Mouse (Mus musculus) adrenal gland, adult 8-10 months (tissue): ENCODE measurements at regions not wholly inside any gene's neighbourhood (a gene's known extent, or its start where the extent isn't known, plus 50 kb on each side); places are given as distances from the start of the nearest gene placed in this dataset.
"Not testable (repeated sequence)": the region's sequence is repeated elsewhere in the genome, so short reads cannot be mapped to it uniquely, and the experiment has no call there.

Experiments
- DNase-seq: peaks from one replicate; pipeline ENCODE4 v3.0.0; 2022

DNA sequence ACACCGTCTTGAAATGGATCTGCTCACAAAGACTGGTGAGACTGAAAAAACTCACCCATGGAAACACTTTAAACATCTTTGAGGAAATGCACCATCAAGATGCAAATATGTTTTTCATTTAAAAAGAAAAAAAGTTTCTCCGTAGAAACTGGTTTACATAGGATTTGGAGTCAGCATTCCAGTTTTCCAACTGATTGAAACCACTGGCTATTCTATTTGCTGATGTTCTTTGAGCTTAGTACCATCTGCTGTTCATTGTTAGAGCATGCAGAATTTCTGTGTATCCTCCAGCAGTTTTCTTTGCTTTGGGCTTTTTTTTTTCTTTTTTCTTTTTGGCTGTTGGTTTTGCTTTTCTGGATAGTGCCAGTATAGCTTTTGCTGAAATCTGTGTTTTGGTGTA, 1948.3 kb downstream of the 9330182O14Rik start:
- DNase-seq, result no peak

DNA sequence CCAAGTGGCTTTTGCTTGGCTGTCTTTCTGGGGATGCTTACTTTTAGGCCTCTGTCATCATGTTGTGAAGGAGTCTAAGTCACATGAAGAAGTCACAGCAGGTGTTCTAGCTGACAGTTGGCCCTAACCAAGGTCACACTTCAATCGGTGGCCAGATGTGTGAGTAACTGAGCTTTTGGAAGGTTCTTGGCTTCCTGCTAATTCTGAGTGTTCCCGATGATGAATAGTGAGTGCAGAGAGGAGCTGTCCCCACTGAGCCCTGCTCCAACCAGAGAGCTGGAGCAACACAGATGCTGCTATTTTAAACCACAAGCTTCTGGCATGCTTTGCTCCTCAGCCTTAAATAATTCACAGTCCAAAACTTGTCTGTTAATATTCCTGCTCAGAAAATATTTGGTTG, 1966.6 kb downstream of the 9330182O14Rik start:
- no peak for DNase-seq

DNA sequence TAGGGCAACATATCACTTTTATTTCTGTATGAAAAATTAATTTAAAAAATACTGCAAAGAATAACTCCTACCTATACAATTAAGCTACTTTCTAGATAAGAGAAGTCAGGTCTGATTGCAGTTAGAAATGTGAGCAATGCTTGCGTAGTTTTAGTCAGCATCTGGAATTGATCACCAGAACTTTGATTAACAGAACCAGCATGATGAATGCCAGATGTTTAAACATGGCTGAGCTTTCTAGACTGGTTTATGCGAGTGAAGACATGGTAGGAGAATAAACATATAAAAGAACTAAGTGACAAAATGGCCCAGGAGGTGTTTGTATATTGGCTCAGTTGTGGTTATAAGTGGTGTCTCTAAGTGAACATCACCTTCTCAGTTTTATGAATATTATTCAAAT, 1970.7 kb downstream of the 9330182O14Rik start:
- DNase-seq, result no peak

GRCm38 (mm10) chr15:42107106-42107505, 1972.9 kb downstream of the 9330182O14Rik start:
- DNase-seq, result no peak

DNA sequence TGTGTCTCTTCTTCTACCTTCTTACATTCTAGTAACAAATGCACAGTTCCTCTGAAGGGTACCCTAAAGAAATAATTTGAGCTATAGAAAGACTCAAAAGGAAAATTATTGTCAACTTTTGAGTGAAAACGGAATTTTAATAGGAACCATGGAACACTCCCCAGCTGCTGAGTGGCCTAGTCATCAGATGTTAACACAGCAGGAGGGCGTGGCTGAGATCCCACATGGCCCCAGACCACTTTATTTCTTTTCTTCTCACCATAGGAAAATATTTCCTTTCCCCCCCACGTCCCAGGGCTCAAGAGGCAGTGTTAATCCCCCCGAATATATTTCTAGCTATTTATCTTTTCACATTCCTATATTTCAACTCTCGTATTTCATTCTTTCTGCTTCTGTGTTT, 1977.6 kb downstream of the 9330182O14Rik start:
- no peak for DNase-seq

DNA sequence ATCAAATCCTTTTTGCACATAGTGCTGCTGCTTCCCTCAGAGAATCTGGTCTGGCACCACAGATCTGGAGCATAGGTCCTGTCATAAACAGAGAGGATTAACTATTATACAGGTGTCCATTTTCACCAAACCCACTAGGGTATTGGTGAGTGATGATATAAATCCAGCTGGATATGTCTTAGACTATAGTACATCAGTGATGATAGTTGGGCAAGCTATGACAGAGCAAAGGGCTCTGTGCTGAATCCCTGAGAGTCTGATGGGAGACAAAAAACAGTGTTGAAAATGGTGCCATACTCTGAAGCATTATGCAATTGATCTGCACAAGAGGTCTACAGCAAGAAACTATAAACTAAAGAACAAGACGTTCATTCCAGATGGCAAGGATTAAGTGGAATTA, 1993.3 kb downstream of the 9330182O14Rik start:
- DNase-seq, result no peak

DNA sequence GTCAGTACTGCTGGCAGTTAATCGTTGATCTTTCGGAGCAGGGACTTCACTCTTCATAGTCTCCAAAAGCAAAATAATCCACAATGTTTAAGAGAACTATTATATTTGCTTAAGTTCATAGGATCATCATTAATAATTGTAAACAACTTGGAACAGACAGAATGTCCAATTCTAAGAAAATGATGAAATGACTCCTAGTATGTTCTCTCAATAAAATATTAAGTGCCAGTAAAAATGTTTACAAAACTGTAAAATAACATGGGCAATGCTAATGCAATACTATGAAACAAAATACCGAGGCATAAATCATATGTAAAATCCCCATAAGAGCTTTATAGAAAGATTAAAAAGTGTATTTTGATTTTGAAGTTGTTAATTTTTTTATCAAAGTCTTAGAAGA, 1994.8 kb downstream of the 9330182O14Rik start:
- DNase-seq, result no peak

DNA sequence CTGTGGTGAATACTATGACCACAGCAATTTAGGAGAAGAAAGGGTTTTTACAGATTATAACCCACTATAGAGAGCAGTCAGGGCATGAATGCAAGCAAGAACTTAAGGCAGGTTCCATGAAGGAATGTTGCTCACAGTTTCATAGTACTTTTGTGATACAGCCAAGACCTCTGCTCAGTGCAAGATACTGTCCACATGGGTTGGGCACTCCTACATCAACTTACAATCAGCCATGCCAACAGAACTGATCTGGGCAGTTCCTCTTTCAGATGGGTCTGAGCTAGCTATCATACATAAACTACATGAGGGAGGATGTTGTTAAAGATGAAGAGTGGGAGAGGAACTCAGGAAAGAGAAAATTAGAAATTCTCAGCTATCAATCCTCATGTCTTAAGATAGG, 2032.4 kb downstream of the 9330182O14Rik start:
- DNase-seq, result no peak

DNA sequence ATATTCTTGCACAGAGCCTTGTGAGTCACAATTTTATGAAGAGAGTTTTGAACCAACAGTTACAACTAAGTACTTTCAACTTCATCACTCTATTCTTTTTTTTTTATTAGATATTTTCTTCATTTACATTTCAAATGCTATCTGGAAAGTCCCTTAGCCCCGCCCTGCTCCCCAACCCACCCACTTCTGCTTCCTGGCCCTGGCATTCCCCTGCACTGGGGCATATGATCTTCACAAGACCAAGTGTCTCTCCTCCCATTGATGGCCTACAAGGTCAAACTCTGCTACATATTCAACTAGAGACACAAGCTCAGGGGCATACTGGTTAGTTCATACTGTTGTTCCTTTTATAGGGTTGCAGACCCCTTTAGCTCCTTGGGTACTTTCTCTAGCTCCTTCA, 2043.6 kb downstream of the 9330182O14Rik start:
- not testable (repeated sequence) for DNase-seq

- DNase-seq, result no peak
Observed at GRCm38 (mm10) chr15:42207187-42207846, 2073.2 kb downstream of the 9330182O14Rik start.

DNA sequence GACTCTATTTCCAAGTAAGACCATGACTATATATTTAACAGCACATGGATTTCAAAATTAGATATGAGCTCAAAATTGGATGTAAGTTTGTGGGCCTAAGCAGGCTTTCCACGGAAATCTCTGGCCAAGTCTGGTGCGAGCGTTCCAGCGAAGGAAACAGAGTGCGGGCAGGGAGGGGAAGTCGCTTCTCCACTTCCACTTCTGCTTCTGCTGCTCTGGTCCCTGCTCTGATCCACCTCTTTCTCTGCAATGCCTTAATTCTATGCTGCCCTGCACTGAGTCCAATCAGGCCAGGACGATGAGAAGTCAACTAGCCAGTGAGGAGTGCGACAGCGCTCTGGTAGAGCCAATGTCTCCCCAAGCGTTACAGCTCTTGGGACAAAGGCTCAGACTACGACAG, 2085.3 kb downstream of the 9330182O14Rik start:
- DNase-seq, result no peak

GRCm38 (mm10) chr15:42220005-42220404, 2085.8 kb downstream of the 9330182O14Rik start:
- DNase-seq, result no peak

- no peak for DNase-seq
Observed at GRCm38 (mm10) chr15:42225006-42225405, 2090.8 kb downstream of the 9330182O14Rik start.

DNA sequence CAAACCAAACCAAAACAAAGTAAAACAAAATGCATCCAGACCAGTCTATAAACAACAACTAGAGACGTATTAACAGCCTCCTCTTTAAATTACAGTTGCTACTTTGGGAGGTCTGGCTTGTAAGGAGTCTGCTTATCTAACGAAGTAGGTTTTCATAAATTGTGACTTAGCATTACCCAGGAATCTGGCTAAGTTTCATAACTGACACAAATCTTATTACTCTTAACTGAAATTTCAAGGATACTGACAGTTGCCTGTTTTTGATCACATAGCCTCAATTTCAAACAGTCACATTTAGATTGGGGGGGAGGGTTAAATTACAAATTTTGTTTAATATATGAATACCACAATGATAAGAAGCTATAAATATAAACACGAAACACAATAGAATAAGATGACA, 2097.5 kb downstream of the 9330182O14Rik start:
- no peak for DNase-seq

- no peak for DNase-seq
Observed at GRCm38 (mm10) chr15:42246812-42247211, 2112.6 kb downstream of the 9330182O14Rik start.

DNA sequence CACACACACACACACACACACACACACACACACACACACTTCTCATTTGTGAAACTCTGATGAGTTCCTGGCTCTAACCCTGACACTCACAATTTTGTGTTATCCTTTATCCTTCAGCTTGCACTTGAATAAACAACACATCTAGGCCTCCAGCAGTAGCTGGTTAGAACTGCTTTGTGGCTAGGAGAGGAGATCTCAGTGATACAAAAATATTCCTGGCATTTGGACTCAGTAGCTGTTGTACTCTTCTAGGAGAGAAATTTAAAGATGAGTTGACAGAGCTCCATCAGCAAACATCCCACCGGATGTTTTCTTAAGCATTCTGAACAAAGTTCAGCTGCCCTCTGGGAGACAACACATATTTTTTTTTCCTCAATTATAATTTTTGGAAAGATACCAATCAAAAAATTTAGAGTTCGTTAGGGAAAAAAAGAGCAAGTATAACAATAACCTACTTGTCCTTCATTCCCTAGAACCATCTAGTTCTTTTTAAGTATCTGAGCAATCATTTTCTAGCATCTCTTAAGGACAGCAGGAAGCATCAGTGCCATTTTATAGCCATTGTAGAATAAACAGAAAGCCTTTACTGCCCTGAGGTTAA, 2118.7 kb downstream of the 9330182O14Rik start:
- DNase-seq, result no peak

GRCm38 (mm10) chr15:42256343-42256742, 2122.2 kb downstream of the 9330182O14Rik start:
- no peak for DNase-seq

GRCm38 (mm10) chr15:42275117-42275516, 2141.0 kb downstream of the 9330182O14Rik start:
- DNase-seq, result no peak

GRCm38 (mm10) chr15:42277247-42277646, 2143.1 kb downstream of the 9330182O14Rik start:
- no peak for DNase-seq

DNA sequence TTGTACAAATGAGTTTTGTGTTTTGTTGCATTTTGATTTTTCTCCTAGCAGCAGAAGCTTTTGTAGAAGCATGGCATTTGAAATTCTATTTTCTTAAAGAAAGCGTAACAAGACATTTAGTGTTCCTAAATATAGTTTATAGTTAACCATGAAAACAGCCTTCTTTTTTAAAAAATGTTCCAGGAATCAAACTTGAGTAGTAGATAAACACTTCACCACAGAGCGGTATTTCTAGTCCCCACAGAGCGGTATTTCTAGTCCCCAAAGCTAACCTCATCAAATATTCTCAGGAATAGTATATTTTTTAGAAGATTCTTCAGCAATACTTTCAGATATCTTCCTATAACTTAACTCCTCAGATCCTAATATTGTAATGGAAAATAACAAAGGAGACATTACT, 2146.6 kb downstream of the 9330182O14Rik start:
- DNase-seq, result no peak

DNA sequence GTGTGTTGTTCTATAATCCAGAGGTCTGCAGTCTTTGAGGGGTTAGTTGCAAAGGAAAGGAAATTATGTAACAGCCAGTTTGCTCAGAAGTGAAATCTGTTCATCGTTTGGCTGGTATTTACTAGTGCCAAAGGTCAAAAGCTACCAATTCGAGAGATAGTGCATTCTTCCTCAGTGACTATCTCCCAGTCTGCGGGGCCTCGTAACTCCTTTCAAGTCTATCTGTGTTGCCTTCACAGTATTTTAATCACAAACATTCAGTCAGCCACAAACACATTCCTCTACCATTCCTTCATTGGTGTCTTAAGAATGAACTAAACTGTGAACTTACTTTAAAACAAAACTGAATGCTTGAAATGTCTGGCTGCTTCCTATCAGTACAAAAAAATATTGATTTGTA, 2162.2 kb downstream of the 9330182O14Rik start:
- no peak for DNase-seq

DNA sequence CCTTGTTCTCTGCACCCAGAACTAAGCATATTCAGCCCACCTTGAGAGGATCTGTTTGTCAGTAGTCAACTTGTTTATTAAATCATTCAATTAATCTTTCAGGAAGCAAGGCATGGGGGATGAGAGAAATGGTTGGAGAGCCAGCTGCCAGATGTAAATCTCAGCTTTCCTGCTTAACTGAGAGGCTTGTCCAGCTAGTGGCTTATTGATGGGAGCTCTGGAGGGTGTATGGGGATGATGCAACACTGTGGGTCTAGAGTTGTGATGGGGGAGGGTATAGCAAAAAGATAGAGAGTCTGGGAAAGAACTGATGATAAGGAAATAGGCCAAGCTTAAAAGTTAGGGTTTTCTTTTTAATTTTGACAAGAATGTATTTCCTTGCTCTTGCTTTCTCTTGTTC, 2163.3 kb downstream of the 9330182O14Rik start:
- DNase-seq, result no peak

DNA sequence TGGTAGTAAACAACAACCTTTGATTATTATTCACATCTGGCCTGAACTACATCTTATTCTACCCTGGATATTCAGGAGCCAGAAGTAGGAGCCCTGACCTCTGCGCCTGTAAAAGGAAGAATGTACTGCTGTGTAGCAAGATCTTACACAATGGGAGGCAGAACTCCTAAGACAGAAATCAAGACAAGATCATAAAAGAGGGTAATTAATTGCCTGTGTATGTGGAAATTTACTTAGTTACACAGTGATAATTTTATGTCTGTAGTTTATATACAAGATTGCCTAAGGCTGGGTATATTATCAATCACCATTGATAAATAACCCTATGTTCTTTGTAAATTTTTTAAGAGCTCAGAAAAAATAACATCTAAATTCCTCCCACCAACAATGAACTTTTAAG, 2167.8 kb downstream of the 9330182O14Rik start:
- no peak for DNase-seq

GRCm38 (mm10) chr15:42304097-42304496, 2169.9 kb downstream of the 9330182O14Rik start:
- DNase-seq, result no peak

DNA sequence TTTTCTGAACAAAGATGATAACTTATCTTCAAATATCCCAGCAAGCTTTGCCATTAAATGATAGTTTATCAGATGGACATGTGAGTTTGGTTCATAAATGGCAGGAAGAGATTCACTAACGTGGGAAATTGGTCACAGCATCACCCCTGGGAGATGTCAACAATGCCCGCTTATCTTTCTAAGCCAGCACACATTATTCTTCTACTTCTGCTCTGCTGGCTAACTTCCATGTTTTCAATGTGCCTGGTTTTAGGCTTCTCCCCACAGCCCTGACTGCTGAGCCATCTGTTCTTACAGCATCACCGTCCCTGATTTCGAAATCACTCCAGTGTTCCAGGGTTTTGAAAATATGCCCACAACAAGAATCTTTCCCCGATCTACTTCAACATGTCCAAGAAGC, 2175.4 kb downstream of the 9330182O14Rik start:
- peak; percentile 7 for DNase-seq
